Mouse (Mus musculus) limb, embryonic 12.5 days (tissue): ENCODE measurements around the gene Atp2b1. TPM values are rescaled to one million over a fixed set of nuclear protein-coding genes. Genes with fewer than 3 reads are reported as not detected.

Experiments used
- ATAC-seq: fragments of 200-750 bp; cut with Nextera tagmentation; 2 replicates; pipeline ENCODE4 v1.8.0; 2017; ENCODE audit warnings: low read depth, moderate TSS enrichment; ENCODE audit not compliant: insufficient number of reproducible peaks, insufficient read depth, low FRiP score, low TSS enrichment
- H3K27ac ChIP-seq: fragments of 300-500 bp; sonication (generic); 2 replicates; pipeline ENCODE4 v1.5.1; 2016; ENCODE audit warnings: mild to moderate bottlenecking, moderate library complexity
- H3K27me3 ChIP-seq: fragments of 300-500 bp; sonication (generic); 2 replicates; pipeline ENCODE4 v1.6.1; 2016; ENCODE audit warnings: mild to moderate bottlenecking, moderate library complexity
- H3K36me3 ChIP-seq: fragments of 300-500 bp; sonication (generic); 2 replicates; pipeline ENCODE4 v1.6.1; 2016; ENCODE audit warnings: mild to moderate bottlenecking, moderate library complexity
- H3K4me1 ChIP-seq: fragments of 300-500 bp; sonication (generic); replicated peaks from 2 replicates; pipeline ENCODE4 v1.6.1; 2016
- H3K4me2 ChIP-seq: fragments of 300-500 bp; sonication (generic); 2 replicates; pipeline ENCODE4 v1.6.1; 2016; ENCODE audit warnings: mild to moderate bottlenecking, moderate library complexity
- H3K4me3 ChIP-seq: fragments of 300-500 bp; sonication (generic); replicated peaks from 2 replicates; pipeline ENCODE4 v1.5.1; 2016; ENCODE audit warnings: mild to moderate bottlenecking
- H3K9ac ChIP-seq: fragments of 300-500 bp; sonication (generic); replicated peaks from 2 replicates; pipeline ENCODE4 v1.6.1; 2016; ENCODE audit warnings: mild to moderate bottlenecking, moderate library complexity
- H3K9me3 ChIP-seq: fragments of 300-500 bp; sonication (generic); 2 replicates; pipeline ENCODE4 v1.6.1; 2016; ENCODE audit warnings: mild to moderate bottlenecking, moderate library complexity
- WGBS: fragments of 180-500 bp; shearing (Covaris S2); methylation state at CpG from one replicate; pipeline ENCODE4 v1.1.7; 2016; 5-methylcytosine and 5-hydroxymethylcytosine counted together
- polyA plus RNA-seq: library from polyadenylated mRNA; unstranded; fragments of >200 nt; fragmentation: Nextera tagmentation; extraction: Ambion mirVana; gene quantifications from 2 replicates; pipeline ENCODE4 v1.2.1, GENCODE M21; 2016

Gene Atp2b1
- polyA plus RNA-seq, 1 experiment from 2014 or later: 100 TPM

DNA sequence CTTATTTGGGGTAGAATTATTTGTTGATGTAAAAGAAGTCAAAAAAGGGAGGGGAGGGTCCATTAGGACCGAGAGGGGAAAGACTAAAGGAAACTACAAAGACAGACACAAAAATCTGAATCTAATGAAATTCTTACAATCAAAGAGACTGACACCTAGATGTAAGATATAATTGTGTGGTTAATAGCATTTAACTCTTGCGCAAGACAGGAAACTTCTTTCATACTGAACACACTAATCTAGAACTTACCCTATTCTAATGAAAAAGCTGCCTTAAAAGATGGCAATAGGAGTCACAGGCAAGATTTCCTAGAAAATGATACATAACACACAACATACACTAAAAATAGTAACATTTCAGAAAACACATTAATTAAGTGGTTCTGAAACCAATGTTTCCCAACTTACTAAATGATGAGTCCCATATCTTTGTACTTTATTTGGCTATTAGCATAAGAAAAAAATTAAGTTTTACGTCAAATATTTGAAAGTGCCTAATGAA lies 27.4 kb upstream of the Atp2b1 start:
- Histone ChIP-seq H3K27me3 (no peaks in the 10 kb centered on the region), H3K27ac (no peak overlapping the region), H3K9ac (no peak overlapping the region), H3K4me1 (no peaks in the 10 kb centered on the region), H3K4me2 (no peak overlapping the region), H3K36me3 (no peaks in the 10 kb centered on the region), H3K4me3 (no peak overlapping the region), H3K9me3 (no peaks in the 10 kb centered on the region)
- WGBS: 88% methylated on average over 3 of the region's 3 CpGs
- ATAC-seq: no peak

DNA sequence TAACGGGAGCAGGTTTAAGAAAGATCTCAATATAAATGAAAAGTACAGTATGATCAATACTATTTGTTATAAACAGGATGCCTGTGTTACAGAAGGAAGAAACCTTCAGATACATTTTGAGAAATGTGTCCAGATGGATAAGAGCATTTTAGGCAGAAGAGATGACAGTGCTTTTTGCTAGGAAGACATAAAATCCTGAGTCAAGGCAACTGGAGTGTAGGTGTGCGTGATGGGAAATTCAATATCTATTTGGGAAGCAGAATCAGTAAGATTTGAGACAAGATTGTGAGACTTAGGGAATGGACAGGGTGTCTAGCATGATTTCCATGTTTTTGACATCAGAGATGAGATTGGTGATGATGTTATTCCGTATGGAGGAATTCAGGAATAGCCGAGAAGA lies 22.8 kb upstream of the Atp2b1 start:
- WGBS: 92% methylated on average over 4 of the region's 4 CpGs
- no peak overlapping the region for H3K27ac ChIP-seq
- no peak overlapping the region for H3K9ac ChIP-seq
- no peaks in the 10 kb centered on the region for H3K36me3 ChIP-seq
- H3K4me2 ChIP-seq: no peak overlapping the region
- H3K4me1 ChIP-seq: no peaks in the 10 kb centered on the region
- no peak overlapping the region for H3K4me3 ChIP-seq
- H3K9me3 ChIP-seq: no peaks in the 10 kb centered on the region
- H3K27me3 ChIP-seq: no peaks in the 10 kb centered on the region
- ATAC-seq: no peak

DNA sequence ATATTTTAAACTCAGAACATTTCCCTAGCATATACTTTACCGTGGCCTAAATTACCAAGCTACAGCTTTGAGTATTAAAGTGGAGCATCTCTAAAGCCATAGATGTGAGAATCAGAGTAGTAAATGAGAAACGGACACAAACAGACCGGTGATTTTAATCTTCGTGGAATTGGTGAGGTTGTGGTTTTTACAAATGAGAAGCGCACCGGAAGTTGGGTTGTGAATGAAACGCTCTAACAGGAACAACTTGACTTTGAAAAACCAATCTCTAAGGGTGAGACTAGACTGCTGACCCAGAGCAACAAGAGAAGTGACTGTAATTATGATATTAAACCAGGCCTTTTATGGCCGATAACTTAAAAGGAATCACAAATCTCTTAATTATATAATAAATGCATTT lies 16.7 kb upstream of the Atp2b1 start:
- no peak for ATAC-seq
- H3K4me1 ChIP-seq: no peaks in the 10 kb centered on the region

DNA sequence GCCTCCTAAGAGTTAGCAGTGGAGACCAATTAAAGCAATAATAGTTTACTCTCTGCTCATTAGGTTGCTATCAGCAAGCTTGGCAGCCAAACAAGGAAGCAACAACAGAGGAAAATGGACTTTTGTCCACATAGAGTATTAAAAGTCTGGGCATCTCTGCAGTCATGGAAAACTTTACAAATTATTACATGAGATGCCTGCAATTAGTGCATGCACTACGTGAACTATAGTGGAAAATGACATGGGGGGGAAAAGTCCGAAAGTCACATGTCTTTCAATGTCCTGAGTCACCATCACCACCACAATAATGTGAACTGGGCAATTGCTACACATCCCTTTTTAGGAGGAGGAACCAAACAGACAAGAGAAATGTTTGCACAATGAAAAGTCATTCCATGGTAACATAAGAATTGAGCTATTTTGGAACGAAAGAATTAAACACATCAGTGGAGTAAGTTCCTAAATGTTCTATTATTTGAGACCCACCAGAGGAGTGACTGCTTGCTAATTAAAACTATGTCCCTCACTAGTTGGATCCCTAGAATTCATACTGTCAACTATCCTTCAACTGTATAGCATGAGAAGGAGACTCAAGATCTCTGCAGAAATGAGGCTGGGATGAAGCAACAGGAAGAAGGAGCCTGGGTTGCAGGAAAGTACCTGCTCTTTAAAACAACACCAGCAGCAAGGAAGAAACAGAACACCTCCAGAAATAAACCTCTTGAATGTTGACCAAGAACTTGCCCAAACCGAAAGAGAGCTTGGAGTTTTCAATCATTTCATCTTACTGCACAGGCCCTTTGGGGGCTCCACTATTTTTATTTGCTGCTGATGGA lies 16.1 kb upstream of the Atp2b1 start:
- Histone ChIP-seq H3K4me1 (no peaks in the 10 kb centered on the region), H3K4me3 (no peak overlapping the region), H3K9ac (no peak overlapping the region), H3K27ac (no peak overlapping the region), H3K36me3 (no peaks in the 10 kb centered on the region), H3K27me3 (no peaks in the 10 kb centered on the region), H3K9me3 (no peaks in the 10 kb centered on the region), H3K4me2 (no peak overlapping the region)
- ATAC-seq: no peak
- 84% methylated on average over 4 of the region's 4 CpGs for WGBS

More for the DNA sequence above, 16.7 kb upstream of the Atp2b1 start:
- no peak overlapping the region for H3K4me2 ChIP-seq
- H3K36me3 ChIP-seq: no peaks in the 10 kb centered on the region
- H3K27me3 ChIP-seq: no peaks in the 10 kb centered on the region
- H3K27ac ChIP-seq: no peak overlapping the region
- H3K9me3 ChIP-seq: no peaks in the 10 kb centered on the region
- 90% methylated on average over 8 of the region's 8 CpGs for WGBS
- H3K4me3 ChIP-seq: no peak overlapping the region
- no peak overlapping the region for H3K9ac ChIP-seq

DNA sequence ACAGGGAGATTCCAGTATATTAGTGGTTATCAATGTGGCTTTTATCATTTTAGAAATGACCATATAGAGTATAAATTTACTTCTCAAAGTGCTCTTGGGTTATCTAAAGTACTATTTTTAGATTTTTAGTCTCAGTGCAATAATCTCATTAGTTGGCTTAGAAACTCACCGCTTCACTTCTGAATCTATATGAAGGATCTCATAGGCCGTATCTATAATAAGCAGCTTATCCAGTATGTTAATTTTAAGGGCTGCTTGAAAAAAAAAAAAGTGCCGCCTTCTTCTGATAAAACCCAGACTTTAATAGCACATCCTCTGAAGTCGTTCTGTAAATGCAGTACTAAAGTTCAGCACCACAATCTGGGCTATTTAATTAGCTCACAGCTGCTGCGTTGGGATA lies 12.7 kb upstream of the Atp2b1 start:
- H3K9me3 ChIP-seq: no peaks in the 10 kb centered on the region
- no peak overlapping the region for H3K4me2 ChIP-seq
- WGBS: 63% methylated on average over 5 of the region's 5 CpGs
- no peak overlapping the region for H3K4me3 ChIP-seq
- H3K27me3 ChIP-seq: no peaks in the 10 kb centered on the region
- H3K27ac ChIP-seq: no peak overlapping the region
- H3K9ac ChIP-seq: no peak overlapping the region
- no peaks in the 10 kb centered on the region for H3K36me3 ChIP-seq
- no peak for ATAC-seq
- no peaks in the 10 kb centered on the region for H3K4me1 ChIP-seq

DNA sequence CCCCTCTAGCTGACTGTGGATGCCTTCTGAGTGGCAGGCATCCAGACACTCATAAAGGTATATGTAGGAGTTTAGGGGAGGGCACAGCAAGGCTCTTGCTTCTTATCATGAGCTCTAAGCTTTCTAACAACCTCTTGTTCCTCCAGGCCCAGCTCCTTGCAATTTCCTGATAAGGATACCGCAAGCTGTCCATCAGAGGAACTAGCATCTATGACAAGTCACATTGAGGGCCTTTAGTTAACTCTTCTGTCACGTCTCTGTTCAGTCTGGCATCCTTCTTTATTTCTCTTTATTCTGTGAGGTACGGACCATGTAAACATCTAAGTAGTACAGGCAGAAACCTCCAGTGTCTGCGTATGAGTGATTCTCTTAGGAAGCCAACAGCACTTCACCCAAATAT lies 8.2 kb upstream of the Atp2b1 start:
- Histone ChIP-seq H3K27ac (no peak overlapping the region), H3K27me3 (no peaks in the 10 kb centered on the region), H3K4me3 (no peak overlapping the region), H3K9me3 (no peaks in the 10 kb centered on the region), H3K4me1 (no peaks in the 10 kb centered on the region), H3K4me2 (no peak overlapping the region), H3K36me3 (no peaks in the 10 kb centered on the region), H3K9ac (no peak overlapping the region)
- 88% methylated on average over 4 of the region's 4 CpGs for WGBS
- no peak for ATAC-seq

DNA sequence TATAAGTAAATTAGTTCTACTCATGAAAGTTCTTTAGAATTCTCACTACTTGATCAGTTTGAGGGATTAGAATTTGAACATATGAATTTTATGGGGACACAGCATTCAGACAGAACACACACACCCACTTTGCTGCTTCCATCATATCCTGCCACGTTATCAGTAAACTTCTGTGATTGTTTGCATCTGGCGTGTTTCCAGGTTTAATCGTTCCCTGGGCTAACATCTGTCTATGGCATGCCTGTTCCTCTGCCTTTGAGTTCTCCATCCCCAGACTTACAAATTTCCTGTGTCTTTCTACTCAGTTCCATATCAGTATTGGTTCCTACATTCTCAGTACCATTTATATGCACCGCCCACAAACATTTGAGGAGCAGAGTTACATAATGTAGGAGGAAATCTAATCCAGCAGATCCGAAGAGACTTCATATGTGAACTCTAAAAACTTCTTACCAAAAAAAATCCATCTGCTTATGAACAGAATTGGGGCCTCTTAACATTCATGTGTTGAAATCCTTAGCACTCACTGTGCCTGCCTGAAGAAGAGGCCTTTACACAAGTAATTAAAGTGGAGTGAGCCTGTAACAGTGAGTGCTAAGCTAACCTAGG lies 7.2 kb upstream of the Atp2b1 start:
- ATAC-seq: no peak
- 67% methylated on average over 5 of the region's 5 CpGs for WGBS

DNA sequence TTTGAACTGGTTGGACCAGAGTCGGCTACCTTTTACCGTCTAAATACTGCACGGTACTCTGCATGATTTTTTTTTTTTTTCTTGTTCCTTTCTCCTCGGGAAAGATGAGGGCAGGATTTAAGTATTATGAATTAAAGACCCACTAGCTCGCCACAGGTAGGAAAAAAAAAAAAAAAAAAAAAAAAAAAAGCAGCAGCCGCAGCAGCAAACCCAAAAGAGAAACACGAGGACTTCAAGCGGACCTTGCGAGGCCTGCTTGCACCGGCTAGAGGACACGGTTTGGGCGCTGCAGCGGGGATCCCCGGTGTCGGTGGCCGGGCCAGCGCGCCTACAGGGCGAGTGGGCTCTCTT lies 621 bp upstream of the Atp2b1 start:
- Histone ChIP-seq H3K9me3 (no peaks in the 10 kb centered on the region), H3K27ac (peak overlapping the region; percentile 99), H3K9ac (peak overlapping the region; percentile 91), H3K27me3 (no peaks in the 10 kb centered on the region), H3K4me2 (peak overlapping the region; percentile 62), H3K4me3 (peak overlapping the region; percentile 93), H3K4me1 (peaks cover 8% of the 10 kb centered on the region), H3K36me3 (no peaks in the 10 kb centered on the region)
- WGBS: 0% methylated on average over 19 of the region's 19 CpGs
- no peak for ATAC-seq

More for the DNA sequence above, 7.2 kb upstream of the Atp2b1 start:
- no peak overlapping the region for H3K4me3 ChIP-seq
- no peaks in the 10 kb centered on the region for H3K36me3 ChIP-seq
- H3K4me2 ChIP-seq: no peak overlapping the region
- no peaks in the 10 kb centered on the region for H3K4me1 ChIP-seq
- H3K9me3 ChIP-seq: no peaks in the 10 kb centered on the region
- H3K27ac ChIP-seq: no peak overlapping the region
- H3K27me3 ChIP-seq: no peaks in the 10 kb centered on the region
- no peak overlapping the region for H3K9ac ChIP-seq

DNA sequence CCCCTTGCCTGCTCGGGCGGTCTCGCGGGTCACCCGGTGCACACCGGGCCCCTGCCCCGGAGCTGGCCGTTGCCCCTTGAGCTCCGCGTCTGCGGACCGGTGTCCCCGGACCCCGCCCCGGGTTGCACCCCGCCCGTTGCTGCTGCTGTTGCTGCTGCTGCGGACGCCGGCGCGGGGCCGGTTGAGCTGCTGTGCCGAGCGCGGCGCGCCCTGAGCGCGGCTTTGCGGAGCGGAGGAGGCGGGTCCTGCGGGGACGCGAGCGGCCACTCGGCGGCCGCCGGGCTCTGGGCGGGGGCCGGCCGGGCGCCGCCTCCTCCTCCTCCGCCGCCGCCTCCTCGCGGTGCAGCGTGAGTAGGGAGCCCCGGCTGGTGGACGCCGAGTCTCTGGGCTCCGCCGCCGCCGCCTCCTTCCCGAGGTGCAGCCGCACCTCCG lies 620 bp downstream of the Atp2b1 start:
- H3K36me3 ChIP-seq: no peaks in the 10 kb centered on the region
- peak; percentile 81 for ATAC-seq

DNA sequence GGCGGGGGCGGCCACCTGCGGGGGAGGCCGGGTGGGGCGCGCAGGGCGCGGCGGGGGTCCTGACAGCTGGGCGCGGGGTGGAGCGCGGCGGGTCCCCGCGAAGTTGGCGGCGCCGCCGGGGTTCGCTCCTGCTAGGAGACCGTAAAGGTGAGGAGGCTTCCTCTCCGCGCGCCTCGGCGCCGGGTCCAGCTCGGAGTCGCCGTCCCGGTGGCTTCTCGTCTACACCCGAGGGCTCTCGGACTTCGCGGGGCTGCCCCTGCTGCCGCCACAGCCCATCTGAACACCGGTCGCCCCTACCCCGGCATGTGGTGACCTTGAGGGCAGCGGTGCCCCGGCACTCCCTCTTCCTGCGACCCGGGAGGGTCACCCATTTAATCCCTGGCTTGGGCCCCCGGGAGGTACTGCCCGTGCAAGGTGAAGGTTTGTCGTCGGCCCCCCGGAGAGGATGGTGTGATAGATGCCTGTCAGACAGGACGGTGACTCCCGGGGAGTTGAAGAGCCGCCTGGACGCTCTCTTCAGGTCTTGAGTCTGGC lies 1.3 kb downstream of the Atp2b1 start:
- Histone ChIP-seq H3K9ac (peak overlapping the region; percentile 91), H3K27me3 (no peaks in the 10 kb centered on the region), H3K9me3 (no peaks in the 10 kb centered on the region), H3K27ac (peak overlapping the region; percentile 99), H3K4me1 (peaks cover 12% of the 10 kb centered on the region), H3K4me2 (peak overlapping the region; percentile 98), H3K4me3 (peak overlapping the region; percentile 93), H3K36me3 (no peaks in the 10 kb centered on the region)
- WGBS: under 1% methylated on average over 36 of the region's 54 CpGs
- ATAC-seq: no peak; the same call in 1 of the 2 replicates

More for the DNA sequence above, 620 bp downstream of the Atp2b1 start:
- H3K27me3 ChIP-seq: no peaks in the 10 kb centered on the region
- H3K4me2 ChIP-seq: peak overlapping the region; percentile 98
- WGBS: 0% methylated on average over 26 of the region's 62 CpGs
- peak overlapping the region; percentile 91 for H3K9ac ChIP-seq
- H3K4me3 ChIP-seq: peak overlapping the region; percentile 93
- H3K4me1 ChIP-seq: peaks cover 8% of the 10 kb centered on the region
- H3K9me3 ChIP-seq: no peaks in the 10 kb centered on the region
- peak overlapping the region; percentile 99 for H3K27ac ChIP-seq

DNA sequence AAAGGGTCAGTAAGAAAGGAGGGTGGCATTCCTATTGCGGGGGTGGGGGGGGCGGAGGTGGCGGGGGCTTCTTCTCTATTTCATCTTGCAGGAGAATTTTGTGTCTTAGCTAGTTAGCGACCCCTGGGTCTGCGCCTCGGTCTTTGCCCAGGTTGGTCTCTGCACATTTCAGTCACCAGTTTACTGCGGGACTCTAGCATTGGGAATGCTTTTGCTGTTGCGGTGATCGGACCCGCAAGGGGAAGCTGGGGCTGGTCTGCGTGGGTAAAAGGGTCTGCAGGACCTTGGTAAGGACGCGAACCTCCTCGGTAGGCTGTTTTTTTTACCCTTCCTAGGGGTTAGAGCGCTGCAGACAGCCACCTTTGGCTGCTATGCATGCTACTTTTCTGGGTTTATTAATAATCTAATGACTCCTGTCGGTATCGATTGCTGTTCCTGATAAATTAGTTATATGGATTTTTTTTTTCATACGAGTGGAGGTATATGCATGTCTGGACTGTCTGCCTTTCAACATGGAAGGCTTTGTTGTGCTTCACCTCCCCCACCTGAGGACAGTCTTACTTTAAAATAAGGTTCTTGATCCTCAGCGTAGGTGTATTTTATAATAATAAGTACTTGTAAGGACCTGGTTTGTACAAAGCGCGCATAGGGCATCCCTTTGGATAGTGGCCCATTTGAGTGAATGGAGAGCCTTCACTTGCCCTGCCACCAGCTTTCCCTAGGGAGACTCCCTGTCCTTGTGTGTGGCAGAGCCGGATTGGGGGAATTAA lies 2.0 kb downstream of the Atp2b1 start:
- Histone ChIP-seq H3K4me3 (peak overlapping the region; percentile 93), H3K4me1 (peaks cover 16% of the 10 kb centered on the region), H3K27ac (no peak overlapping the region), H3K4me2 (peak overlapping the region; percentile 98), H3K36me3 (no peaks in the 10 kb centered on the region), H3K9ac (peak overlapping the region; percentile 91), H3K9me3 (no peaks in the 10 kb centered on the region), H3K27me3 (no peaks in the 10 kb centered on the region)
- no peak for ATAC-seq
- WGBS: 8% methylated on average over 22 of the region's 22 CpGs
